Mouse (Mus musculus) ES-Bruce4 (cell line): ENCODE results near the gene Immp2l. TPM values are rescaled to one million over a fixed set of nuclear protein-coding genes. Genes with fewer than 3 reads are reported as not detected.
A peak's percentile ranks its signal among the peaks of the same experiment; 100 is the strongest.

Experiments
- H3K27ac ChIP-seq: 2 replicates; pipeline ENCODE4 v1.5.1; 2012; ENCODE audit warnings: low read length, inconsistent platforms; ENCODE audit not compliant: insufficient read depth
- H3K27me3 ChIP-seq: 2 replicates; pipeline ENCODE4 v1.6.1; 2012; ENCODE audit warnings: mild to moderate bottlenecking, low read length, inconsistent platforms; ENCODE audit not compliant: control insufficient read depth, poor library complexity, insufficient read depth, severe bottlenecking
- H3K36me3 ChIP-seq: 2 replicates; pipeline ENCODE4 v1.6.1; 2012; ENCODE audit warnings: inconsistent platforms, mild to moderate bottlenecking, low read length, moderate library complexity; ENCODE audit not compliant: control insufficient read depth, poor library complexity, insufficient read depth, severe bottlenecking
- H3K4me1 ChIP-seq: one replicate; pipeline ENCODE4 v1.8.1; 2011; ENCODE audit warnings: low read length; ENCODE audit not compliant: control insufficient read depth, insufficient read depth
- H3K4me3 ChIP-seq: 2 replicates; pipeline ENCODE4 v1.5.1; 2011; ENCODE audit warnings: low read depth, mild to moderate bottlenecking, low read length
- H3K9ac ChIP-seq: 2 replicates; pipeline ENCODE4 v1.6.1; 2012; ENCODE audit warnings: low read depth, mild to moderate bottlenecking, inconsistent platforms; ENCODE audit not compliant: poor library complexity, severe bottlenecking
- H3K9me3 ChIP-seq: replicated peaks from 2 replicates; pipeline ENCODE4 v1.6.1; 2012; ENCODE audit warnings: mild to moderate bottlenecking, low read length, inconsistent platforms; ENCODE audit not compliant: control insufficient read depth, poor library complexity, insufficient read depth, severe bottlenecking
- CTCF ChIP-seq: IDR thresholded peaks from one replicate; pipeline ENCODE4 v1.8.1; 2011; ENCODE audit warnings: low read depth, low read length
- EP300 ChIP-seq: IDR thresholded peaks from 2 replicates; pipeline ENCODE4 v1.6.1; 2011; ENCODE audit warnings: low read depth, low read length; ENCODE audit not compliant: insufficient read depth
- POLR2A ChIP-seq: IDR thresholded peaks from one replicate; pipeline ENCODE4 v1.8.1; 2011; ENCODE audit warnings: low read length; ENCODE audit not compliant: insufficient read depth
- polyA plus RNA-seq: library from polyadenylated mRNA; stranded (reverse); fragments of >200 nt; gene quantifications from 2 replicates; pipeline ENCODE4 v1.2.4, GENCODE M21; 2011; ENCODE audit warnings: low read depth; ENCODE audit not compliant: missing spikeins, insufficient read depth, insufficient read length

Gene Immp2l
- 7.3 and 15.5 TPM in 2 replicates for polyA plus RNA-seq

DNA sequence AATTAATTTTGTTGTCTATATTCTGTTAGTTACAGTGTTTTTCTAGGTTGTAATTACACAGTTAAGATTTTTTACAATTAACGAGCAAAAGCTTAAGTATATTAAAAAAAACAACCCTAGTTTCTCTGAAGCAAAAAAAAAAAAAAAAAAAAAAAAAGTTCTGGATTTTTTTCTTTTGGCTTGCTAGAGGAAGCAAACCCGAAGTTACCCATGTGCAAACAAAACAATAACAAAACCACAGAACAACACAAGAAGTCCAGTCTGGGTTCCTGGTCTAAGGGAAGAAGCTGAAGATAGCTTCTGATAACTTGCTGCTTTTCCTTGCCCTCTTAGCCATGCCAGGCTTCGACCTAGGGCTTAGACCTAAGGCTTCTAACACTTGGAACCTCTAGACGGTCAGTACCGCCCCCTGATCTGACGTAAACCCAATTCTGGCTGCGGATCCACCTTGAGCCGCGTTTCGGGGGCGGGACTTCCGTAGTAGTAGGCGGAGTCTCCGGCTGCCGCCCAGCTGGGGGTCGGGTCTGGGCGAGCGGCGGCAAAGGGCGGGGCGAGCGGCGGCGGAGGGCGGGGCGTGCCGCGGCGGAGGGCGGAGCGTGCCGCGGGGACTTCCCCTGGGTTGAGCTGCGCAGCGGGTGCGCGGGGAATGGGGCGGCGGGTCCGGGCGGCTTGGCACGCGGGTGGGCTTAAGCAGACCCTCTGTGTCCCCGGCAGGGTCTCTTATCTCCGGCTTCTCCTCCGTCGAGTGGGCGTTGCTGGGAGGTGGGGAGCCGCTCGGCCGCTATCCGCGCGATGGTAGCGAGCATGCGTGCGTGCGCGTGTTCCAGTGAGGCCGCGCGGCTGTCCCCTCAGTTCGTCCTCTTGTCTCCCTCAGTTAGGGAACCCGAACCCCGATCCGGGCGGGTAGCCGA, at the start of gene Immp2l:
Immp2l (plus strand) TSS at position 580 of the 911 bp plus-strand sequence.
- no peak within 1 kb of the TSS for H3K27ac ChIP-seq
- H3K27me3 ChIP-seq, result no peaks in the 10 kb centered on the region
- H3K9ac ChIP-seq, result peak within 1 kb of the TSS; percentile 94

DNA sequence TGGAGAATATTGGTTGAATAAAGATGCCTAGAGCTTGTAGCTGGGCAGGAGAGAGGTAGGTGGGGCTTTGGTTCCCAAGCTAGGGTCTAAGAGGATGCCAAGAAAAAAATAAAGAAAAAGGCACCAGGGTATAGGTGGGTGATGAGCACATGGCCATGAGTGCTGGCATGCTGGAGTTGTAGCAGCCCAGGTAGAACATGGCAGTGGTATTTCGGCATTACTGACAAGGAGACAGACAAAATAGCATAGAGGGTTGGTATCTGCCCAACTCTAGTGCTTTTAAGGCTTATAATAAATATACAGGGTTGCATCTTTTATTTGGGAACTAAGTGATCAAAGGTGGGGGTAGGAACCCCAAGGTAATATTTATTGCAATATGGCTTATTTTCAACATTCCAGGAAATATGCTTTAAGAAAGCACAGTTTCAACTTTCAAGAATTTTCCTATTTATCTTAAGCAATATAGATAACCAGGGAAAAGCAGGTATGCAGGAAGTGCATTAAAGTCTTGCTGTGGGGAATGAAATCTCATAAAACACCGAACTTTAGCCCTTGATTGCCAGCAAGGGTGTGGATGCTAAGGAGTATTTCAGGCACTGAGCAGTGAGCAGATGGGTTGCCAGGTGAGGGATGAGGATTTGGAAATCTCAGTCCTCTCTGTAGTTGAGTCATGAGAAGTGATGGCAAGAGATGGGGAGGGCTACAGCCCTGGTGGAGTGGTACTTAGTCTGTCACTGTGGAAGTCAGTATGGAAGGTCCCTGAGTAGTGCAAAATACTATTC, 45.0 kb upstream of the Immp2l start:
- Histone ChIP-seq H3K27ac (no peak overlapping the region), H3K4me3 (no peak overlapping the region), H3K9ac (no peak overlapping the region), H3K27me3 (no peaks in the 10 kb centered on the region), H3K36me3 (no peaks in the 10 kb centered on the region), H3K4me1 (peaks cover 5% of the 10 kb centered on the region), H3K9me3 (no peaks in the 10 kb centered on the region)
- TF ChIP-seq CTCF (no peak), EP300 (no peak), POLR2A (no peak)

More for the DNA sequence above, at the start of gene Immp2l:
- Histone ChIP-seq H3K9me3 (peaks cover 5% of the 10 kb centered on the region; the same call in 1 of the 2 replicates), H3K36me3 (no peaks in the 10 kb centered on the region; the same call in 1 of the 2 replicates), H3K4me3 (peak within 1 kb of the TSS; percentile 96), H3K4me1 (no peaks in the 10 kb centered on the region)
- TF ChIP-seq EP300, result no peak
- peak; percentile 46 for TF ChIP-seq POLR2A

GRCm38 (mm10) chr12:40979716-40980115, 44.2 kb upstream of the Immp2l start:
- Histone ChIP-seq H3K27ac (no peak overlapping the region), H3K36me3 (no peaks in the 10 kb centered on the region), H3K4me1 (peaks cover 5% of the 10 kb centered on the region), H3K9ac (no peak overlapping the region), H3K4me3 (no peak overlapping the region), H3K9me3 (no peaks in the 10 kb centered on the region), H3K27me3 (no peaks in the 10 kb centered on the region)
- TF ChIP-seq POLR2A (no peak), CTCF (no peak), EP300 (no peak)

DNA sequence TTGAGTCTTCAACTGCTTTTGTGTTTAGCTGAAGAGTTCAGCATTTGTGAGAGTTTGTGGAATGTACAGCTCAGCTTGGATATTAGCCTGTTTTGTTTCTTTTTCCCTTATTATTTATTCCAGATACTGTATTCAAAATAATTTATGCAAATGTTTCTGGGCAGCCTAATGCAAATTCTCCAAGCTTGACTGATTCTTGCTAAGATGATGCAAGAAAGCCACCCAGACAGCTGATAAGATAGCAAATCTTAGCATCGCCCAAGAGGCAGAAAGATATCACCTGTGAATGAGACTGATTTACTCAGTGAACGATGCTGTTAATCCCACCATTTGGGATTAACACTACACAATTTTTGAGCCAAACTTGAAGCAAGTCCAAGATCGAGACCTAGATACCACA, 43.7 kb upstream of the Immp2l start:
- Histone ChIP-seq H3K27ac (no peak overlapping the region), H3K4me3 (no peak overlapping the region), H3K36me3 (no peaks in the 10 kb centered on the region), H3K9ac (no peak overlapping the region), H3K4me1 (peaks cover 5% of the 10 kb centered on the region), H3K27me3 (no peaks in the 10 kb centered on the region), H3K9me3 (peaks cover 1% of the 10 kb centered on the region)
- no peak for TF ChIP-seq POLR2A
- no peak for TF ChIP-seq EP300

DNA sequence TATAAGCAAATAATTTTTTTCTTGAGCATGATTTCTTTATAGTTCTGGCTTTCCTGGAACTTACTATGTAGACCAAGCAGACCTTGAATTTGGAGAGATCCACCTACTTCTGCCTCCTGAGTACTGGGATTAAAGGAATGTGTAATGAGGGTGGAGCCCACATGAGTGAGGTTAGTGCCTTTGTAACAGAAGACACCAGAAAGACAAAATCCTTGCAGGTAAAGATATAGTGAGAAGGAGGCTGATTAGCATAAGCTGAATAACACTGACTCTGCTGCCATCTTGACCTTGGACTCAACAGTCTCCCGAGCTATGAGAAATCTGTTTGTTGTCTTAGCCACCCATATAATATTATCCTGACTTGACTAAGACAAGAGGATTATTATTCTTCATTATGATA, 40.9 kb upstream of the Immp2l start:
- Histone ChIP-seq H3K9me3 (peaks cover 6% of the 10 kb centered on the region), H3K27me3 (no peaks in the 10 kb centered on the region), H3K9ac (no peak overlapping the region), H3K4me3 (no peak overlapping the region), H3K27ac (no peak overlapping the region), H3K36me3 (no peaks in the 10 kb centered on the region), H3K4me1 (peaks cover 8% of the 10 kb centered on the region)
- no peak for TF ChIP-seq CTCF
- TF ChIP-seq EP300, result no peak
- no peak for TF ChIP-seq POLR2A

GRCm38 (mm10) chr12:40984735-40985134, 39.2 kb upstream of the Immp2l start:
- peaks cover 6% of the 10 kb centered on the region for H3K9me3 ChIP-seq
- no peak overlapping the region for H3K4me3 ChIP-seq
- peaks cover 8% of the 10 kb centered on the region for H3K4me1 ChIP-seq
- H3K27me3 ChIP-seq, result no peaks in the 10 kb centered on the region
- no peak overlapping the region for H3K27ac ChIP-seq
- TF ChIP-seq EP300 (peak; percentile 72; the same call in 1 of the 2 replicates), POLR2A (no peak)
- no peaks in the 10 kb centered on the region for H3K36me3 ChIP-seq
- no peak overlapping the region for H3K9ac ChIP-seq
